Mouse (Mus musculus): ENCODE data around the gene Efcab12.

GRCm38 (mm10) chr6:115838161-115838597 lies at the start of gene Efcab12:
- no peak for TF ChIP-seq POLR2A (IDR thresholded peaks at IDR 0.05; ENCODE audit: low read depth, low read length)
- TF ChIP-seq CTCF (conservative IDR thresholded peaks at IDR 0.05 in 1 of 2, IDR thresholded peaks at IDR 0.05 in 1 of 2; ENCODE audit: low read depth in 2 of 2, low read length in 2 of 2), result no peak
- no peak for TF ChIP-seq MAX (IDR thresholded peaks at IDR 0.05; ENCODE audit: low read length)
- no peak for TF ChIP-seq USF1 (IDR thresholded peaks at IDR 0.05; ENCODE audit: low read depth, low read length)
- no peak for TF ChIP-seq RCOR1 (conservative IDR thresholded peaks at IDR 0.05; ENCODE audit: low read depth, low read length)
- no peak for TF ChIP-seq JUN (IDR thresholded peaks at IDR 0.05; ENCODE audit: insufficient read depth, low read depth, low read length)
- no peak for TF ChIP-seq CHD1 (IDR thresholded peaks at IDR 0.05; ENCODE audit: low read depth, low read length)
- TF ChIP-seq MAFK (IDR thresholded peaks at IDR 0.05; ENCODE audit: insufficient replicate concordance, low read length), result no peak

Measured in CH12.LX (cell line).